Mouse (Mus musculus) kidney, embryonic 15.5 days (tissue): Measurements from ENCODE around the gene Plcxd2. TPM values are rescaled to one million over a fixed set of nuclear protein-coding genes. Genes with fewer than 3 reads are reported as not detected.

Experiments
- ATAC-seq: fragments of 200-750 bp; cut with Nextera tagmentation; replicated peaks from 2 replicates; pipeline ENCODE4 v1.8.0; 2017; ENCODE audit warnings: moderate TSS enrichment; ENCODE audit not compliant: low FRiP score
- H3K27ac ChIP-seq: fragments of 300-500 bp; sonication (generic); 2 replicates; pipeline ENCODE4 v1.5.1; 2015; ENCODE audit warnings: mild to moderate bottlenecking, inconsistent platforms
- H3K27me3 ChIP-seq: fragments of 300-500 bp; sonication (generic); 2 replicates; pipeline ENCODE4 v1.6.1; 2015; ENCODE audit warnings: inconsistent platforms
- H3K36me3 ChIP-seq: fragments of 300-500 bp; sonication (generic); 2 replicates; pipeline ENCODE4 v1.6.1; 2015; ENCODE audit warnings: inconsistent platforms
- H3K4me1 ChIP-seq: fragments of 300-500 bp; sonication (generic); 2 replicates; pipeline ENCODE4 v1.6.1; 2015; ENCODE audit warnings: inconsistent platforms
- H3K4me2 ChIP-seq: fragments of 300-500 bp; sonication (generic); 2 replicates; pipeline ENCODE4 v1.6.1; 2015; ENCODE audit warnings: moderate library complexity, mild to moderate bottlenecking, inconsistent platforms
- H3K4me3 ChIP-seq: fragments of 300-500 bp; sonication (generic); replicated peaks from 2 replicates; pipeline ENCODE4 v1.5.1; 2015; ENCODE audit warnings: mild to moderate bottlenecking, inconsistent platforms
- H3K9ac ChIP-seq: fragments of 300-500 bp; sonication (generic); 2 replicates; pipeline ENCODE4 v1.6.1; 2015; ENCODE audit warnings: mild to moderate bottlenecking, inconsistent platforms
- H3K9me3 ChIP-seq: fragments of 300-500 bp; sonication (generic); replicated peaks from 2 replicates; pipeline ENCODE4 v1.6.1; 2016; ENCODE audit warnings: inconsistent platforms
- WGBS: fragments of 180-500 bp; shearing (Covaris S2); methylation state at CpG from one replicate; pipeline ENCODE4 v1.1.7; 2015; ENCODE audit warnings: mixed read lengths; 5-methylcytosine and 5-hydroxymethylcytosine counted together
- polyA plus RNA-seq: library from polyadenylated mRNA; unstranded; fragments of >200 nt; fragmentation: Nextera tagmentation; extraction: Ambion mirVana; gene quantifications from 2 replicates; pipeline ENCODE4 v1.2.1, GENCODE M21; 2015

Gene Plcxd2
- polyA plus RNA-seq: 1.4 and 1.5 TPM in 2 replicates

- Histone ChIP-seq H3K27me3 (no peaks in the 10 kb centered on the region), H3K4me2 (peak within 1 kb of the TSS; percentile 90), H3K9me3 (no peaks in the 10 kb centered on the region), H3K4me3 (peak within 1 kb of the TSS; percentile 68), H3K9ac (peak within 1 kb of the TSS; percentile 51), H3K4me1 (peaks cover 16% of the 10 kb centered on the region), H3K27ac (peak within 1 kb of the TSS; percentile 75), H3K36me3 (no peaks in the 10 kb centered on the region)
- under 1% methylated on average over 39 of the region's 39 CpGs for WGBS
- peak; percentile 99 for ATAC-seq
Observed at GRCm38 (mm10) chr16:46010153-46010905, at the start of gene Plcxd2. Gene Plcxd2 (minus strand): TSS chr16:46010218.

- H3K36me3 ChIP-seq: no peaks in the 10 kb centered on the region
- H3K4me2 ChIP-seq: no peak overlapping the region
- WGBS: 82% methylated on average over 2 of the region's 2 CpGs
- H3K27me3 ChIP-seq: no peaks in the 10 kb centered on the region
- no peaks in the 10 kb centered on the region for H3K9me3 ChIP-seq
- no peaks in the 10 kb centered on the region for H3K4me1 ChIP-seq
- no peak overlapping the region for H3K4me3 ChIP-seq
- H3K27ac ChIP-seq: no peak overlapping the region
- no peak for ATAC-seq
- H3K9ac ChIP-seq: no peak overlapping the region
Observed at GRCm38 (mm10) chr16:46046906-46047305, 36.9 kb upstream of the Plcxd2 start.

DNA sequence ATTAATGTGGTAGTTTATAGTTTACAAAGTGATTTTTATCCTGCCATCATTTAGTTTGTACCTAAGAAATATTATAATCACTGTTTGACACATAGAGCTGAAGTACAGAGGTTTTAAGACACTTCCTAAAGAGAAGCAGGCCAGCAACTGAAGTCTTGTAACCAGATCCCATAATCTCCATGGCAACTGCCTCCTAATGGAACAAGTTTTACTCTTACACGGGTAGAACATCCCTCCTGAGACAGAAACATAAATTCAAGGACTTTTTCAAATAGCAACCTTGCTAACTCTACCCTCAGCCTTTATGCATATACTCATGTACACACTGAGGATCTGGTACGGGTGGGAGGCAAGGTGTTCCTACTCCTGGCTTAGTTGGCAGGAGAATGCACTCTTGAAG, 26.2 kb upstream of the Plcxd2 start:
- no peak overlapping the region for H3K9ac ChIP-seq
- H3K36me3 ChIP-seq: no peaks in the 10 kb centered on the region
- H3K27ac ChIP-seq: no peak overlapping the region
- no peaks in the 10 kb centered on the region for H3K4me1 ChIP-seq
- H3K4me2 ChIP-seq: no peak overlapping the region
- H3K27me3 ChIP-seq: no peaks in the 10 kb centered on the region
- H3K9me3 ChIP-seq: no peaks in the 10 kb centered on the region
- H3K4me3 ChIP-seq: no peak overlapping the region
- ATAC-seq: no peak
- 43% methylated on average over 2 of the region's 2 CpGs for WGBS

DNA sequence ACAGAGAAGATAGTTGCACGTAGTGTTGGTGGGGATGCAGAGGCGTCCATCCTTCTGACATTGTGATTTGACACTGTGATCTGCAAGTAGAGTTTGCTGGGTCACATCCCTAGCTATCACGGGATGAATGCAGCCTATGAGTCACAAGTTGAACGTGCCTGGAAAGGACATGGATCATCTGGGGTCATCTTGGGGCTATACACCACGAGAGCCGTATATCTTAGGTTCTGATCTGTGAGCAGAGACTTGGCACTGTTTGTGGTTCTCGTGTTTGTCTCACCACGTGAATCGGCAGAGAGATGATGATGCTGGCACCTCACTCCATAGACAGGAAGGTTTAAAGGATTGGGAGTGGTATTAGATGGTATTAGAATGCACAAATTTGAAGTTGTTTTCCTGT, 23.9 kb upstream of the Plcxd2 start:
- Histone ChIP-seq H3K4me2 (no peak overlapping the region), H3K4me1 (no peaks in the 10 kb centered on the region), H3K27me3 (no peaks in the 10 kb centered on the region), H3K9ac (no peak overlapping the region), H3K36me3 (no peaks in the 10 kb centered on the region), H3K9me3 (no peaks in the 10 kb centered on the region), H3K27ac (no peak overlapping the region), H3K4me3 (no peak overlapping the region)
- WGBS: 73% methylated on average over 9 of the region's 9 CpGs
- ATAC-seq: no peak

DNA sequence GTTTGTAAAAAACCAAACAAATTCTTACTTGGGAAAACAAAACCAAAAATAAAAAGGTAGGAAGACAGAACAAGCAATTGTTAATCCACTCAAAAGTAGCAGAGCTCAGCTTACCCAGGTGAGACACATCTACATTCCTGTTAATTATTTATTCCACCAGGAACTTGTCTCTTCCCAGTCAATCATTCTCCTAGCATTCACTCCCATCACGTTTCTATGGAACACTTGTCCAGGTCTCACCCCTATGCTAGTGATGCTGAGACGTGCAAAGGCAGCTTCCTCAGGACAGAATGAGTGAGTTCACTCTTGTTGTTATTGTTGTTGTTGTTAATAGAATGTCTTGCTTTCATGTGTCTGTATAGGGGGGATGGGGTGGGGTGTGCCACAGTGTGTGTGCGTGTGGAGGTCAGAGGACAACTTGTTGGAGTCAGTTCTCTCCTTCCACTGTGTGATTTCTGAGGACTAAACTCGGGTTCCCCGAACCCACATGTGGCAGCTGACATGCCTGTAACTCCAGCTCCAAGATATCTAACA, 13.0 kb upstream of the Plcxd2 start:
- Histone ChIP-seq H3K27me3 (no peaks in the 10 kb centered on the region), H3K4me2 (no peak overlapping the region), H3K27ac (no peak overlapping the region), H3K4me1 (0 out of 2 replicates have a peak, but pooled peaks cover 6% of the 10 kb centered on the region), H3K9me3 (no peaks in the 10 kb centered on the region), H3K9ac (no peak overlapping the region), H3K4me3 (no peak overlapping the region), H3K36me3 (no peaks in the 10 kb centered on the region)
- 61% methylated on average over 5 of the region's 5 CpGs for WGBS
- ATAC-seq: peak; percentile 60

DNA sequence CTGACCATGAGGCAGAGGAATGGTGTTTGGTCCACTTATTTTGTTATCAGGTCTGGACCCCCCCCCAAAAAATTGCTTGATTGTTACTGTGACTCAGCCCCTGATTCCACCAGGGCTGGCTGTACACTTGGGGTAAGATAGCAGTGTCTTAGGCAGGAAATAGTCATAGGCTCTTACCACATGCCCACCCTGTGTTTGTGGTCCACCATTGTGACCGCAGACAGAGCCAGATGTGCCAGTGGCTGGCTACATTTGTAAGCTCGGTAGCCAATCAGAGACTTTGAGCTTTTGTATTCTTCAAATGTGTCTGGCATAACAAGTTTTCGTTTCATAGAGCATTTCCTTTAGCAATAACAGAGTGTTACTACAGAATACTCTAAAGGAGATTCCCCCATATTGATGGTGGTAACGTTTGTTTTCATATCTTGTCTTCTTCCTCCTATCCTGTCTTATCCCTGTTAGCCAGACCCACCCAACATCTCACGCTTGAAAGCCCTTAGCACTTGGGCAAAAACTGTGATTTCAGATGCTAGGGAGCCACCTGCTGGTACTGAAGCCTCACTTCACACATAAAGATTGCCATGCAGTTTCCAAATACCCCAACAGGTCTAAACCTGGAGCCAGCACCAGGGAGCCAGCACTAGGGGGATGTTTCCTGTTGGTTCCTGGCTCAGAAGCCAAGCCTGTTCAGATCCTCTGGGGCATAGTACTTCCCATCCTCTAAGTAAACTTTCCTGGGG, 12.3 kb upstream of the Plcxd2 start:
- Histone ChIP-seq H3K4me2 (no peak overlapping the region), H3K4me3 (no peak overlapping the region), H3K9ac (no peak overlapping the region), H3K27ac (no peak overlapping the region), H3K4me1 (0 out of 2 replicates have a peak, but pooled peaks cover 6% of the 10 kb centered on the region), H3K36me3 (no peaks in the 10 kb centered on the region), H3K27me3 (no peaks in the 10 kb centered on the region), H3K9me3 (no peaks in the 10 kb centered on the region)
- 47% methylated on average over 5 of the region's 5 CpGs for WGBS
- peak; percentile 89 for ATAC-seq

DNA sequence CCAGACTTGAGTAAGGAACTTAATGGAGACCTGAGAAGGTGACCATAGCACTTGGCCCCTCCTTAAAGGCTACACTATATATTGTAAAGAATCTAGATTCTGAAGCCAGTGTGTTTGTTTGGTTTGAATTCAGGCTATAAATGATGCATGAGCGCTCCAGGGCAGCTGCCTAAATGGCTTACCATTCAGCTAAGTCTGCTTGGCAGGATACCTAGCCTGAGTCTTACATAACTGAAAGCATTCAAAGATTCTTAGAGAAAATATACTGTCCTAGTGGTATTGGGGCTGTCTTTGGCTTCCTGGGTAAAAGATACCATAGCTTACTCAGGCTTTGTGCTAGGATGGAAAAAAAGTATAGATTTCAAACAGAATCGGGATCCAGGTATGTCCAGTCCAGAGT, 11.3 kb upstream of the Plcxd2 start:
- Histone ChIP-seq H3K4me2 (no peak overlapping the region), H3K4me3 (no peak overlapping the region), H3K9ac (no peak overlapping the region), H3K27ac (no peak overlapping the region), H3K4me1 (0 out of 2 replicates have a peak, but pooled peaks cover 6% of the 10 kb centered on the region), H3K9me3 (no peaks in the 10 kb centered on the region), H3K27me3 (no peaks in the 10 kb centered on the region), H3K36me3 (no peaks in the 10 kb centered on the region)
- 75% methylated on average over 2 of the region's 2 CpGs for WGBS
- ATAC-seq: no peak

DNA sequence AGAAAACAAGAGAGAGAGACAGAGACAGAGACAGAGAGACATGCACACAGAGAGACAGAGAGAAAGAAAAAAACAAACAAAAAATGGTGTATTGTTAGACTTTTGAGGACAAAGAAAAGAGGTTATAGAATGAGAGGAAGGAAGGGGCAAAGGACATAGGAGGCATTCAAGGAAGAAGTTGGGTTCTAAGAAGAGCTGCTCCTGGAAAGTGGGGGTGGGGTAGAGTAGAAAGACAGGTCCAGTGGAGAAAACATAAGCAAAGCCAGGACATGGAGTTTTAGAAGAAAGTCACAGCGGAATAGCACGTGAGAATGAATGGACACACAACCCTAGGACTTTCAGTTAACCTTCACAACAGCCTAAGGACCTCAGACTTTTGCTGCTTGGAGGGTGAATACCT, 10.4 kb upstream of the Plcxd2 start:
- Histone ChIP-seq H3K4me3 (no peak overlapping the region), H3K4me2 (no peak overlapping the region), H3K27me3 (no peaks in the 10 kb centered on the region), H3K36me3 (no peaks in the 10 kb centered on the region), H3K4me1 (0 out of 2 replicates have a peak, but pooled peaks cover 6% of the 10 kb centered on the region), H3K27ac (no peak overlapping the region), H3K9me3 (no peaks in the 10 kb centered on the region), H3K9ac (no peak overlapping the region)
- WGBS: 70% methylated on average over 2 of the region's 2 CpGs
- ATAC-seq: no peak

DNA sequence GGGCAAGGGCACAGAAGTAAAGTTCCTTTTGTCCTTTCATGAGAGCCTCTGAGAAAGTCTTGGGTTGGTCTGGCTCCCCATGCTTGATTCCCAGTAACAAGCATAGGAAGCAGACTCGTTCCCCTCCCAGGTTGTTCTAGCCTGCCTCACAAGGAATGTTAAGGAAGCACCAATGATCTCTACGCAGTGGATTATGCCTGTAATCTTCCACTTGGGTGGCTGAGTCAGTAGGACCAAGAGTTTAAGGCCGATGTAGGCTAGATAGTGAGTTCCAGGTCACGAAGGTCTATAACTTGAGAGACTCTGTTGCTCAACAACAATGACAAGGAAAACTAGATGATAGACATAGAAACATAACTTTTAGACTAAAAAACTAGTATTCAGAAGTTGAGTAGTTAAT, 9.8 kb upstream of the Plcxd2 start:
- no peak for ATAC-seq
- Histone ChIP-seq H3K27ac (no peak overlapping the region), H3K36me3 (no peaks in the 10 kb centered on the region), H3K27me3 (no peaks in the 10 kb centered on the region), H3K4me1 (0 out of 2 replicates have a peak, but pooled peaks cover 6% of the 10 kb centered on the region), H3K4me3 (no peak overlapping the region), H3K9ac (no peak overlapping the region), H3K9me3 (no peaks in the 10 kb centered on the region), H3K4me2 (no peak overlapping the region)
- 86% methylated on average over 4 of the region's 4 CpGs for WGBS

GRCm38 (mm10) chr16:46019359-46019758, 9.3 kb upstream of the Plcxd2 start:
- ATAC-seq: no peak
- 78% methylated on average over 1 of the region's 1 CpGs for WGBS

DNA sequence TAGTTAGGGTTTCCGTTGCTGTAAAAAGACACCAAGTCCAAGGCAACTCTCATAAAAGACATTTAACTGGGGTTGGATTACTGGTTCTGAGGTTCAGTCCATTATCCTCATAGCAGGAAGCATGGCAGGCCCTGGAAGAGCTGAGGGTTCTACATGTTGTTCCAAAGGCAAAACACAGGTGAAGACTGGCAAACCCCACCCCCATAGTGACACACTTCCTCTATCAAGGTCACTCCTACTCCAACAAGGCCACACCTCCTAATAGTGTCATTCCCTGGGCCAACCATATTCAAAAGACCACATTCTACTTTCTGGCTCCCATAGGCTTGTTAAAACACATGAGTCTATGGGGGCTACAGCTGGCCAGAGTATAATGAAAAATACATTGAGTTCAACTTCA, 1.7 kb upstream of the Plcxd2 start:
- H3K36me3 ChIP-seq: no peaks in the 10 kb centered on the region
- no peak overlapping the region for H3K4me2 ChIP-seq
- 81% methylated on average over 1 of the region's 1 CpGs for WGBS
- H3K27me3 ChIP-seq: no peaks in the 10 kb centered on the region
- no peaks in the 10 kb centered on the region for H3K9me3 ChIP-seq
- no peak overlapping the region for H3K27ac ChIP-seq
- no peak for ATAC-seq
- H3K9ac ChIP-seq: no peak overlapping the region
- peaks cover 16% of the 10 kb centered on the region for H3K4me1 ChIP-seq
- no peak overlapping the region for H3K4me3 ChIP-seq

More at GRCm38 (mm10) chr16:46019359-46019758, 9.3 kb upstream of the Plcxd2 start:
- Histone ChIP-seq H3K27ac (no peak overlapping the region), H3K9me3 (no peaks in the 10 kb centered on the region), H3K27me3 (no peaks in the 10 kb centered on the region), H3K4me1 (0 out of 2 replicates have a peak, but pooled peaks cover 6% of the 10 kb centered on the region), H3K36me3 (no peaks in the 10 kb centered on the region), H3K4me2 (no peak overlapping the region), H3K9ac (no peak overlapping the region), H3K4me3 (no peak overlapping the region)

- H3K27ac ChIP-seq: peak overlapping the region; percentile 75
- H3K9ac ChIP-seq: peak overlapping the region; percentile 47
- 0 out of 2 replicates have a peak, but pooled peaks have one; percentile 10 for ATAC-seq
- peak overlapping the region; percentile 68 for H3K4me3 ChIP-seq
- H3K36me3 ChIP-seq: no peaks in the 10 kb centered on the region
- H3K4me1 ChIP-seq: peaks cover 16% of the 10 kb centered on the region
- H3K4me2 ChIP-seq: peak overlapping the region; percentile 90
- H3K27me3 ChIP-seq: no peaks in the 10 kb centered on the region
- WGBS: 9% methylated on average over 5 of the region's 5 CpGs
- H3K9me3 ChIP-seq: no peaks in the 10 kb centered on the region
Observed at GRCm38 (mm10) chr16:46010906-46011220, 845 bp upstream of the Plcxd2 start.
